Mouse (Mus musculus): ENCODE data around the gene Ndufab1.

Ndufab1 gene

GRCm38 (mm10) chr7:122067517-122068381 is 33.9 kb downstream of the Ndufab1 start:
- DNase-seq (ENCODE audit: low spot score in 2 of 2): peak; percentile 17 to 26

GRCm38 (mm10) chr7:122066945-122067516 is 34.7 kb downstream of the Ndufab1 start, which contains the start of the genes Ubfd1 and Ears2:
Gene Ubfd1 (plus strand): TSS chr7:122067175.
Gene Ears2 (minus strand): TSS chr7:122067263.
- DNase-seq (ENCODE audit: low spot score in 2 of 2): peak; percentile 94 to 96

DNA sequence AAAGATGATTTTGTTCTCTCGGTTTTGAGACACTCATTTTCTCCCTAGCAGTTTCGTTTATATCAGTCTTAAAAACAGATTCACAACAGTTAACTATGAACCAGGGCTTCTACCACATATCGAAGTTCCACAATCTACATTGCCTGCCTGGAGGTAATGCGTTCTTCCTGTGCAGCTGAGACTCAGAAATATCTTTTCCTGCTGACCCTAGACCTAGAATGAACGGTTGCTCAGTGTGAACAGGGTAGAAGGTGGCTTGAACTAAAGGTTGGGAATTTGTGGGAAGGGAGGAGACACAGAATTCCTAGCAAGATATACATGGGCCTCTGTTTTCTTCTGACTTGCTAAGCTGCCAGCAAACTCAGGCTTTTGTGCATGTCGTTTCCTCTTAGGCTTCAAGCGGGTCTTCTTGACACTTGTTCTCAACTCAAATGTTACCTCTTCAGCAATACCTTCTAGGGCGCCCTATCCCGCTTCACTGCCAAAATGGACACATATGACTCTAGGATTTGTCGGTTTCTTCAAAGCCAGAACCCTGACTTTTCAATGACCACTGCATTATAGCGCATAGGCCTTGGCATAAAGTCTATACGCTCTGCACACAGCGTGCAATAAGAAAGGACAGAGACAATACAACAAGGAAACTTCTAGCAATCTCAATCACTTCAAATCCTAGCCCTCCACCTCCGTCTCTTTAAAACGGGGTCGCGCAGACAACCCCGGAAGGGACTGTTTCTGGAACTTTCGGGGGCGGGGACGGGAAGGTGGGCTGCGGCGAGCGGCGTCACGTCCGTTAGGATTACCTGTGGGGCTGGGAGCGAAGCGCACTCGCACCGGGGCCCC is 35.4 kb downstream of the Ndufab1 start:
- no peak for DNase-seq (ENCODE audit: low spot score in 2 of 2)

- no peak for DNase-seq (ENCODE audit: low spot score in 2 of 2)
These were observed 36.0 kb downstream of the Ndufab1 start for GRCm38 (mm10) chr7:122065656-122066055.

GRCm38 (mm10) chr7:122056633-122057032 is 45.1 kb downstream of the Ndufab1 start:
- no peak for DNase-seq (ENCODE audit: low spot score in 2 of 2)

GRCm38 (mm10) chr7:122050834-122051233 is 50.9 kb downstream of the Ndufab1 start:
- no peak for DNase-seq (ENCODE audit: low spot score in 2 of 2)

- DNase-seq (ENCODE audit: low spot score in 2 of 2): no peak
These were observed 53.5 kb downstream of the Ndufab1 start for GRCm38 (mm10) chr7:122048191-122048590.

DNA sequence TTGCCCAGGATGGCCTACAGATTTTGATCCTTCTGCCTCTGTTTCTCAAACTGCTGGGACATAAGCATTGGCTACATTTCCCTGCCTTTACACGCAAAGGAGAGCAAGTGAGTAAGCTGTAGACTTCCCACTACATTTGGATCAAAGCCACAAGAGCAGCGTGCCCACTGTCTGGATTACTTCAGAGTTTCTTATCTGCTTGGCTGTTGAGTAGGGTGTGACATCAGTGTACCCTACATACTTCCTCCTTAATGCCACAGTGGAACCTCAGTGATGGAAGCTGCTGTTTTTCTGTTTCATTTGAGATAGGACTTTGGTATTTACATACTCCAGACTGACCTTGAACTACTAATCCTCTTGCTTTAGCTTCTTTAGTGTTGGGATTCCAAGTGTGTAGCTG is 54.9 kb downstream of the Ndufab1 start:
- no peak for DNase-seq (ENCODE audit: low spot score in 2 of 2)

DNA sequence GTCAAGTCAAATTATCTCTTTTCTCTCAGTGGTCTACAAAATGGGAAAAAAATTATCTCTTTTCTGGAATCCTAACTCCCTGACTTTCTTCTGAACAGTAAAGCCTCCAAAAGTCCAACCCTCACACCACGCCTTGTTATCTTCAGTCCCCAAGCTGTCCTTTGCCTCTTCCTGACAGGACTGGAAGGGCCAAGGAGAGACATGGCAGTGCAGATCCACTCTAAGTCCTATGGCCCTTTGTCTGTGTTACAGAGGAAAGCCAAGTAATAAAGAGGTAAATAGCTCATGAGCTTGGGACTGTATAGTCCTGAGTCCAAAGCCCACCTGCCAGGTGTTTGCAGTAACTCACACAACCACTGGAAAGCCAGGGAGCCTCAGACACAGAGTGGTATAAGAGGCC is 56.0 kb downstream of the Ndufab1 start:
- no peak for DNase-seq (ENCODE audit: low spot score in 2 of 2)

- no peak for DNase-seq (ENCODE audit: low spot score in 2 of 2)
These were observed 56.5 kb downstream of the Ndufab1 start for GRCm38 (mm10) chr7:122045181-122045634.

GRCm38 (mm10) chr7:122044106-122044505 is 57.6 kb downstream of the Ndufab1 start:
- DNase-seq (ENCODE audit: low spot score in 2 of 2): no peak
